Mouse (Mus musculus): Measurements from ENCODE around the gene Lrp6. TPM values are rescaled to one million over a fixed set of nuclear protein-coding genes. Genes with fewer than 3 reads are reported as not detected.

Lrp6 gene
- polyA plus RNA-seq, 1 experiment from 2014 or later = 14.6 TPM

DNA sequence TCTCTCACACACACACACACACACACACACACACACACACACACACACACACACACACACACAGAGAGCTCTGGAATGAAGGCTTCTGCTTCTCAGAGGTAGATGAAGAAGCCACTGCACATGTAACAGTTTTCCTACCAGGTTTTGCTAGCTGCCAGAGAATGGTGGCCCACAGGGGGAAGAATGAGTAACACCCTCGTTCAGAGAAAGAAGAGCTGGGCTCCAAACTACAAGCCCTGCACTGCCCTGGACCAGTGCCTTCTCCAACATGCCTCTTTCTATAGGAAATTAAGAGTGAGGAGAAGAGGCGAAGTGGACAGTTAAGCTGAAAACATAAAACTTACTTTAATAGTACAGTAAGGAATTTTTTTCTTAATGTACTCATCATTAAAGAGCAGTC is 56.5 kb downstream of the Lrp6 start:
- peaks cover 14% of the 10 kb centered on the region for H3K36me3 ChIP-seq
- H3K4me1 ChIP-seq = peaks cover 21% of the 10 kb centered on the region
- no peak overlapping the region for H3K4me2 ChIP-seq
- H3K9me3 ChIP-seq (replicated peaks) = no peaks in the 10 kb centered on the region
- H3K4me3 ChIP-seq (replicated peaks) = no peak overlapping the region
- H3K27ac ChIP-seq (replicated peaks) = no peak overlapping the region
- ATAC-seq (ENCODE audit: low FRiP score) = no peak
- 52% methylated on average over 2 of the region's 2 CpGs for WGBS
- H3K27me3 ChIP-seq (replicated peaks) = no peaks in the 10 kb centered on the region
- H3K9ac ChIP-seq (replicated peaks) = no peak overlapping the region

- Histone ChIP-seq H3K36me3 (peaks cover 18% of the 10 kb centered on the region), H3K4me3 (replicated peaks) (no peak overlapping the region), H3K4me1 (peaks cover 21% of the 10 kb centered on the region), H3K9ac (replicated peaks) (no peak overlapping the region), H3K4me2 (no peak overlapping the region), H3K27ac (replicated peaks) (peak overlapping the region; percentile 15; the same call in 1 of the 2 replicates), H3K27me3 (replicated peaks) (no peaks in the 10 kb centered on the region), H3K9me3 (replicated peaks) (no peaks in the 10 kb centered on the region)
- WGBS = 44% methylated on average over 10 of the region's 10 CpGs
- ATAC-seq (ENCODE audit: low FRiP score) = no peak
Measured at GRCm38 (mm10) chr6:134509731-134510226, 57.0 kb downstream of the Lrp6 start.

- 66% methylated on average over 4 of the region's 4 CpGs for WGBS
- no peak overlapping the region for H3K9ac ChIP-seq (replicated peaks)
- no peak overlapping the region for H3K4me2 ChIP-seq
- peaks cover 18% of the 10 kb centered on the region for H3K36me3 ChIP-seq
- no peaks in the 10 kb centered on the region for H3K27me3 ChIP-seq (replicated peaks)
- peaks cover 10% of the 10 kb centered on the region for H3K4me1 ChIP-seq
- H3K4me3 ChIP-seq (replicated peaks) = no peak overlapping the region
- no peak overlapping the region for H3K27ac ChIP-seq (replicated peaks)
- H3K9me3 ChIP-seq (replicated peaks) = no peaks in the 10 kb centered on the region
- no peak for ATAC-seq (ENCODE audit: low FRiP score)
Measured at GRCm38 (mm10) chr6:134504866-134505265, 61.9 kb downstream of the Lrp6 start.

GRCm38 (mm10) chr6:134502335-134502734 is 64.4 kb downstream of the Lrp6 start:
- peaks cover 7% of the 10 kb centered on the region for H3K4me1 ChIP-seq
- no peak overlapping the region for H3K4me2 ChIP-seq
- WGBS = 74% methylated on average over 7 of the region's 7 CpGs
- H3K9ac ChIP-seq (replicated peaks) = no peak overlapping the region
- H3K4me3 ChIP-seq (replicated peaks) = no peak overlapping the region
- no peaks in the 10 kb centered on the region for H3K9me3 ChIP-seq (replicated peaks)
- ATAC-seq (ENCODE audit: low FRiP score) = no peak
- no peak overlapping the region for H3K27ac ChIP-seq (replicated peaks)
- H3K27me3 ChIP-seq (replicated peaks) = no peaks in the 10 kb centered on the region
- peaks cover 25% of the 10 kb centered on the region for H3K36me3 ChIP-seq

GRCm38 (mm10) chr6:134500381-134501162 is 66.2 kb downstream of the Lrp6 start:
- Histone ChIP-seq H3K4me2 (no peak overlapping the region), H3K4me3 (replicated peaks) (no peak overlapping the region), H3K36me3 (peaks cover 15% of the 10 kb centered on the region), H3K27ac (replicated peaks) (no peak overlapping the region), H3K9me3 (replicated peaks) (no peaks in the 10 kb centered on the region), H3K27me3 (replicated peaks) (no peaks in the 10 kb centered on the region), H3K9ac (replicated peaks) (no peak overlapping the region), H3K4me1 (peaks cover 7% of the 10 kb centered on the region)
- WGBS = 41% methylated on average over 10 of the region's 10 CpGs
- ATAC-seq (ENCODE audit: low FRiP score) = peak; percentile 78; the same call in 1 of the 2 replicates

DNA sequence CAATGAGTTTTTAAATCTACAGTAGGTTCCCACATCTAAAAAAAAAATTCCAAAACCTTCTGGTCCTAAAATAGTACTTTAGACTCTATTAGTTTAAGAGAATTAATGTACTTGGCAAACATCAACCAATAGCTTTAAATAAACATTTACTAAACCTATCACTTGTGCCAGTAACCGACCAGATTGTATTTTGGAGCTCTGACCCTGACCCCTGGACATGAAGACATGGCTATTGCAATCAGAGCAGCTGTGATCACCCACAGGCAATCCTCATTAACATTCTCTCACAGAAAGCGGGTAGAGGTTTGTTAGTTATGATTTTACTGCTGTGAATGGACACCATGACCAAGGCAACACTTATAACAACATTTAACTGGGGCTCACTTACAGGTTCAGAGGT is 67.7 kb downstream of the Lrp6 start:
- no peak overlapping the region for H3K9ac ChIP-seq (replicated peaks)
- no peak overlapping the region for H3K4me3 ChIP-seq (replicated peaks)
- no peak overlapping the region for H3K4me2 ChIP-seq
- H3K27ac ChIP-seq (replicated peaks) = no peak overlapping the region
- peaks cover 19% of the 10 kb centered on the region for H3K4me1 ChIP-seq
- peaks cover 9% of the 10 kb centered on the region for H3K36me3 ChIP-seq
- 77% methylated on average over 2 of the region's 2 CpGs for WGBS
- no peaks in the 10 kb centered on the region for H3K27me3 ChIP-seq (replicated peaks)
- ATAC-seq (ENCODE audit: low FRiP score) = no peak
- H3K9me3 ChIP-seq (replicated peaks) = no peaks in the 10 kb centered on the region

- Histone ChIP-seq H3K4me2 (no peak overlapping the region), H3K9me3 (replicated peaks) (no peaks in the 10 kb centered on the region), H3K9ac (replicated peaks) (no peak overlapping the region), H3K4me3 (replicated peaks) (no peak overlapping the region), H3K36me3 (peaks cover 9% of the 10 kb centered on the region), H3K4me1 (peaks cover 20% of the 10 kb centered on the region), H3K27ac (replicated peaks) (no peak overlapping the region), H3K27me3 (replicated peaks) (no peaks in the 10 kb centered on the region)
- no peak for ATAC-seq (ENCODE audit: low FRiP score)
Measured at GRCm38 (mm10) chr6:134498518-134498917, 68.2 kb downstream of the Lrp6 start.

GRCm38 (mm10) chr6:134494828-134495698 is 71.7 kb downstream of the Lrp6 start:
- H3K9me3 ChIP-seq (replicated peaks) = no peaks in the 10 kb centered on the region
- H3K27me3 ChIP-seq (replicated peaks) = no peaks in the 10 kb centered on the region
- 64% methylated on average over 8 of the region's 8 CpGs for WGBS
- H3K4me2 ChIP-seq = no peak overlapping the region
- H3K27ac ChIP-seq (replicated peaks) = peak overlapping the region; percentile 23; the same call in 1 of the 2 replicates
- peaks cover 9% of the 10 kb centered on the region for H3K36me3 ChIP-seq
- H3K9ac ChIP-seq (replicated peaks) = no peak overlapping the region
- ATAC-seq (ENCODE audit: low FRiP score) = no peak
- H3K4me3 ChIP-seq (replicated peaks) = no peak overlapping the region
- peaks cover 13% of the 10 kb centered on the region; the same call in 1 of the 2 replicates for H3K4me1 ChIP-seq

GRCm38 (mm10) chr6:134489637-134490036 is 77.1 kb downstream of the Lrp6 start:
- Histone ChIP-seq H3K4me2 (no peak overlapping the region), H3K4me3 (replicated peaks) (no peak overlapping the region), H3K27me3 (replicated peaks) (no peaks in the 10 kb centered on the region), H3K36me3 (peaks cover 16% of the 10 kb centered on the region), H3K9me3 (replicated peaks) (no peaks in the 10 kb centered on the region), H3K9ac (replicated peaks) (no peak overlapping the region), H3K4me1 (0 out of 2 replicates have a peak, but pooled peaks cover 5% of the 10 kb centered on the region), H3K27ac (replicated peaks) (no peak overlapping the region)
- 92% methylated on average over 9 of the region's 9 CpGs for WGBS
- ATAC-seq (ENCODE audit: low FRiP score) = no peak

DNA sequence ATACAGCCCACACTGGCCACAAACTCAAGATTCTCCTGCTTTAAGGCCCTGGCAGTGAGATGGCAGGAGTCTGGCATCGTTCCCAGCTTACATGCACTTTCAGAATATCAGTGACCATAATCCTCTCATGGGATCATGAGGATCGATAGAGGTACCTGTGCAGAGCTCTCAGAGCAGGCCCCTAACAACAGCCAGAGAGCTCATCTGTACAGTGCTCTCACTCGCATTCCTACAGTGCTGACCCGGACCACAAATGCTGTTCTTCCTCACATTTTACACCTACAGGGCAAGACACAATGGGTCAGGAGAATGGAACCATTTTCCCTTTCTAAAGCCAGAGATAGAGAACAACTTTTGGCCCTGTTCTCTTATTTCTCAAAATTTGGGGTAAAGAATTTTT is 77.6 kb downstream of the Lrp6 start:
- Histone ChIP-seq H3K4me1 (0 out of 2 replicates have a peak, but pooled peaks cover 1% of the 10 kb centered on the region), H3K4me2 (no peak overlapping the region), H3K27ac (replicated peaks) (no peak overlapping the region), H3K9ac (replicated peaks) (no peak overlapping the region), H3K9me3 (replicated peaks) (no peaks in the 10 kb centered on the region), H3K4me3 (replicated peaks) (no peak overlapping the region), H3K27me3 (replicated peaks) (no peaks in the 10 kb centered on the region), H3K36me3 (peaks cover 20% of the 10 kb centered on the region)
- WGBS = 82% methylated on average over 4 of the region's 4 CpGs
- no peak for ATAC-seq (ENCODE audit: low FRiP score)

- 96% methylated on average over 9 of the region's 9 CpGs for WGBS
- H3K27me3 ChIP-seq (replicated peaks) = no peaks in the 10 kb centered on the region
- H3K36me3 ChIP-seq = peaks cover 24% of the 10 kb centered on the region
- no peak overlapping the region for H3K27ac ChIP-seq (replicated peaks)
- H3K4me1 ChIP-seq = no peaks in the 10 kb centered on the region
- H3K9ac ChIP-seq (replicated peaks) = no peak overlapping the region
- H3K4me3 ChIP-seq (replicated peaks) = no peak overlapping the region
- H3K9me3 ChIP-seq (replicated peaks) = no peaks in the 10 kb centered on the region
- no peak for ATAC-seq (ENCODE audit: low FRiP score)
- no peak overlapping the region for H3K4me2 ChIP-seq
Measured at GRCm38 (mm10) chr6:134486318-134486717, 80.4 kb downstream of the Lrp6 start.
